Mouse (Mus musculus): ENCODE data around the gene Defb23. TPM values are rescaled to one million over a fixed set of nuclear protein-coding genes. Genes with fewer than 3 reads are reported as not detected.

Defb23 gene
- polyA plus RNA-seq, 1 experiment from 2014 or later, result not detected

DNA sequence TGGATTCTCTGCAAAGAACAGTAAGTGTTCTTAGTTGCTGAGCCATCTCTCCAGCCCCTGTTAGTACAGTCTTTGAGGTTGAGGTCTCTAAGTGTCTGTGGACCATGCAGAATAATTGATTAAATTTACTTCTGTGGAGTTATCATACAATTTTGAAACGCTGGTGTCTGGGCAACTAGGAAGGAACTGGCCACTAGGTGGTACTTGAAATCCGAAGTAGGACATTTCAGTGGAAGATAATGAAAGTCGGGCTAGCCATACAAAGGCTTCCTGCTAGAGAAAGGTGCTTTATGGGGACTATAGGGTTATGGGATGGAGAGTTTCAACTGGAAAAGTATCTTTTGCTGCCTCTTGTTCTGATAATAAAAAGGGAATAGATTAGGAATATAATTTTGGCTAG lies 8.0 kb upstream of the Defb23 start:
- Histone ChIP-seq H3K4me2 (no peak overlapping the region), H3K27me3 (0 out of 2 replicates have a peak, but pooled peaks cover 4% of the 10 kb centered on the region), H3K4me3 (no peak overlapping the region), H3K4me1 (replicated peaks) (no peaks in the 10 kb centered on the region), H3K9me3 (replicated peaks) (no peaks in the 10 kb centered on the region), H3K27ac (no peak overlapping the region), H3K9ac (no peak overlapping the region), H3K36me3 (no peaks in the 10 kb centered on the region)
- ATAC-seq (replicated peaks; ENCODE audit: insufficient number of reproducible peaks, insufficient read depth, low FRiP score, low read depth), result no peak
- WGBS, result 27% methylated on average over 3 of the region's 3 CpGs

DNA sequence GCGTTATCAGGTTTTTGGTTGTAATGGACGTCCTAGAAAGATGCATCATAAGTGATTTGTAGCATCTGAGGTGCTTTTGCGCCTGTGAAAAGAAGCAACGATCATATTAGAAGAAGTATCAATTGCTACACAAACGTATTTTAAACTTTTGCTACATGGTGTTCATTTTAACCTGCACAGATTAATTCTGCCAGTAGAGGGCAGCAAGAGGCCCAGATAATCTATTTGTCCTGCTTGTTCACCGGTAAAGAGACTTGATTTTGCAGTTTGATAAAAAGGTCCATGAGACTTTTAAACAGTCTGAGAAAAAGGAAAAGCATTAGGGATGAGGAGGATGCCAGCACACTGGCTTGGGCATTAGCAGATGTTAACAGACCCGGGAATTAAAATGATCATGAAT lies 6.6 kb upstream of the Defb23 start:
- 0 out of 2 replicates have a peak, but pooled peaks cover 4% of the 10 kb centered on the region for H3K27me3 ChIP-seq
- WGBS, result 31% methylated on average over 7 of the region's 7 CpGs
- H3K4me2 ChIP-seq, result no peak overlapping the region
- H3K9me3 ChIP-seq (replicated peaks), result no peaks in the 10 kb centered on the region
- no peak overlapping the region for H3K27ac ChIP-seq
- ATAC-seq (replicated peaks; ENCODE audit: insufficient number of reproducible peaks, insufficient read depth, low FRiP score, low read depth), result no peak
- no peaks in the 10 kb centered on the region for H3K36me3 ChIP-seq
- H3K4me3 ChIP-seq, result no peak overlapping the region
- no peaks in the 10 kb centered on the region for H3K4me1 ChIP-seq (replicated peaks)
- H3K9ac ChIP-seq, result no peak overlapping the region

DNA sequence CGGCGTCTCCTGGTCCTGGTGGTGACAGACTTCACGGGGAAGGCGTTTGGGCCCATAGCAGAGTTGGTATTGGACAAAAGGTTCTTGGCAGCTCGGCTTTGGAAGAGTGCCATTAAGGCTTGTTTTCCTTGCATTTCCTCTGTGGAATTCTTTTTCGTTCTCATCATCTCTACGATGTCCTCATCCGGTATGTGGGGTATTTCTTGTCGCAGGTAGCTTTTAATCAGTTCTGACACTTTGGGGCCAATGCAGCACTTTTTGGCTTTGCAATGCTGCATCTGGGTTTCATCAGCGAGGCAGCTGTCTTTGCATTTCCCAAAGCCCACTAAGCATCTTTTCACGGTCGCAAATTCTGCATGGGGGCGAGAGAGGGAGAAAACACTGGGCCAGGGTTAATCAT lies 5.2 kb downstream of the Defb23 start:
- no peaks in the 10 kb centered on the region for H3K27me3 ChIP-seq
- no peak overlapping the region for H3K27ac ChIP-seq
- no peak overlapping the region for H3K4me3 ChIP-seq
- H3K4me2 ChIP-seq, result no peak overlapping the region
- no peak for ATAC-seq (replicated peaks; ENCODE audit: insufficient number of reproducible peaks, insufficient read depth, low FRiP score, low read depth)
- WGBS, result 41% methylated on average over 13 of the region's 13 CpGs
- no peaks in the 10 kb centered on the region; the same call in 1 of the 2 replicates for H3K4me1 ChIP-seq (replicated peaks)
- no peaks in the 10 kb centered on the region for H3K9me3 ChIP-seq (replicated peaks)
- H3K36me3 ChIP-seq, result no peaks in the 10 kb centered on the region
- H3K9ac ChIP-seq, result no peak overlapping the region

DNA sequence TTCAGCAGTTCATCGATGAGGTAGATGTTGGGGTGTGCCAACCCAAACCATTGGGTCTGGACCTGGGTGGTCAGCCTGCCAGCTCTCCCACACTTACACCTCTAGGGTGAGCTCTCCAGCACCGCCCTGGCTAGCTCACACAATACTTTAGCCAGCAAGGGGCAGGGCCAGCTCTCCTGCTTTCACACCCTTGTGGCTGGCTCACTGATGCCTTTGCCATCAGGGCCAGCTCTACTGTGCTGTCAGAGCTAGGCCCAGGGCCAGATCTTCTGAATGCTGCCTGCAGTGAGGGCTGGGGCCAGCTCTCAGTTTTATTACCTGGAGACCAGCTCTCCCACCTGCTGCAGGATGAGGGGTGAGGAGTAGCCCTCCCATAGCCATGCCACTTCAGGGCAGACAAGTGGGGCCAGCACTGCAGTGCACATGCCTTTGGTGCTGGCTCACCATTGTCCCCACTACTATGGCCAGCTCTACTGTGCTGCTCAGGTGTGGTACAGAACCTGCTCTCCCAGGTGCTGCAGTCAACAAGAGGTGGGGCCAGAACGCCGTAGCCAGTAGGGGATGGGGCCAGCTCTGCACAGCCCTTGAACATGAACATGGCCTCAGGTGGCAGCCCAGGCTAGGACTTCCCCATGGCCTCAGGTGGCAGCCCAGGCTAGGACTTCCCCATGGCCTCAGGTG lies 12.2 kb downstream of the Defb23 start:
- H3K27ac ChIP-seq, result no peak overlapping the region
- H3K4me2 ChIP-seq, result no peak overlapping the region
- WGBS, result 70% methylated on average over 4 of the region's 4 CpGs
- H3K9me3 ChIP-seq (replicated peaks), result no peaks in the 10 kb centered on the region
- no peak for ATAC-seq (replicated peaks; ENCODE audit: insufficient number of reproducible peaks, insufficient read depth, low FRiP score, low read depth)
- H3K9ac ChIP-seq, result no peak overlapping the region
- no peaks in the 10 kb centered on the region for H3K27me3 ChIP-seq
- no peak overlapping the region for H3K4me3 ChIP-seq
- H3K4me1 ChIP-seq (replicated peaks), result peaks cover 14% of the 10 kb centered on the region
- H3K36me3 ChIP-seq, result no peaks in the 10 kb centered on the region

DNA sequence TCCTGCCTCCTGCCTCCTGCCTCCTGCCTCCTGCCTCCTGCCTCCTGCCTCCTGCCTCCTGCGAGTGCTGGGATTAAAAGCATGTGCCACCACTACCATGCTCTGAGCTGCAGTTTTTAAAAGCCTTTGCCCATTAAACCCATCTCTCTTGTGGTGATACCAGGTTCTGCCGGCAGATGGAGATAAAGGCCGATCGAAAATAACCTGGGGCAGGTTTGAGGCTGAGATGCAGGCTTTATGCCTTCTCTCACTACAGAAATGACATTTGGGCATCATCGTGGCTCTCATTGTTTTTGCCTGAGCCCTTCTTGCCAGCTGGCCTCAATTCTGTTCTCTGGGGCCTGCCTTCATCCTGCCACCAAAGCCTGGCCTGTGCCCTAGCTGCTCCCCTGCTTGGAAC lies 14.2 kb downstream of the Defb23 start:
- H3K4me3 ChIP-seq, result no peak overlapping the region
- H3K4me1 ChIP-seq (replicated peaks), result peaks cover 19% of the 10 kb centered on the region
- H3K36me3 ChIP-seq, result no peaks in the 10 kb centered on the region
- WGBS, result 5% methylated on average over 5 of the region's 5 CpGs
- no peak overlapping the region for H3K9ac ChIP-seq
- H3K27me3 ChIP-seq, result no peaks in the 10 kb centered on the region
- no peak overlapping the region for H3K4me2 ChIP-seq
- no peaks in the 10 kb centered on the region for H3K9me3 ChIP-seq (replicated peaks)
- no peak for ATAC-seq (replicated peaks; ENCODE audit: insufficient number of reproducible peaks, insufficient read depth, low FRiP score, low read depth)
- no peak overlapping the region for H3K27ac ChIP-seq

DNA sequence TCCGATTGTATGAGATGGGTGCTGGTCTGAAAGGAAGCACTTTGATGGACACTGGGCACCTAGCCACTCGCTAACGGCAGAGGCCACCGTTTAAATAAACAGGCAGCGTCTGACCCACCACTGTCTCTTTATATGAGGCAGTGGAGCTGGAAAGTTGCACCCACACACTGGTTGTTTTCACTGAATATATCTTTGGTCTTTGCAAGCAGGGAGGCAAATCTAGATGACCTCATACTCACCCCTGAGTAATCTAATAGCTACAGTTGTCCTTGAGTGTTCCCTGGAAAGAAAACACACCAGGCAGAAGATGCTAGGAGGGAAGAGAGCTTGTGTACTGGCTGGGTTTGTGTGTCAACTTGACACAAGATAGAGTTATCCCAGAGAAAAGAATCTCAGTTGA lies 17.0 kb downstream of the Defb23 start:
- no peak overlapping the region for H3K4me2 ChIP-seq
- H3K4me3 ChIP-seq, result no peak overlapping the region
- WGBS, result 14% methylated on average over 5 of the region's 5 CpGs
- H3K9me3 ChIP-seq (replicated peaks), result no peaks in the 10 kb centered on the region
- H3K4me1 ChIP-seq (replicated peaks), result peaks cover 17% of the 10 kb centered on the region
- no peaks in the 10 kb centered on the region for H3K27me3 ChIP-seq
- ATAC-seq (replicated peaks; ENCODE audit: insufficient number of reproducible peaks, insufficient read depth, low FRiP score, low read depth), result no peak
- no peak overlapping the region for H3K27ac ChIP-seq
- no peak overlapping the region for H3K9ac ChIP-seq
- H3K36me3 ChIP-seq, result no peaks in the 10 kb centered on the region

DNA sequence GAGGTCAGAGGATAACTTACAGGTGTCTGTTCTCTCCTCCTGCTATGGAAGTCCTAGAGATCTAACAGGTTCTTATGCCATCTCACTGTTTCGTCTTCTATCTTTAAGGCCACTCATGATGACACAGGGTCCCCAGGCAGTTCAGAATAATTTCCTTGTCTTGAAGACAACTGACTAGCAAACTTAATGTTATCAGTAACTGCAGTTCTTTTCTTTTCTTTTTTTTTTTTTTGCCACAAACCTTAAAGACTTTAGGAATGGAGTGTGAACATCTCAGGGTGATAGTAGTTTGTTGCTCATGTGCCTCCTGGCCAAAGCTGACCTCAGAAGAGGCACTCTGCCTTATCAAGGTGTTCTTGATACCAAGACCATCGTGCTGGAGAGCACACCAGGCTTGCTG lies 17.8 kb downstream of the Defb23 start:
- no peak for ATAC-seq (replicated peaks; ENCODE audit: insufficient number of reproducible peaks, insufficient read depth, low FRiP score, low read depth)
- WGBS, result 36% methylated on average over 2 of the region's 2 CpGs

DNA sequence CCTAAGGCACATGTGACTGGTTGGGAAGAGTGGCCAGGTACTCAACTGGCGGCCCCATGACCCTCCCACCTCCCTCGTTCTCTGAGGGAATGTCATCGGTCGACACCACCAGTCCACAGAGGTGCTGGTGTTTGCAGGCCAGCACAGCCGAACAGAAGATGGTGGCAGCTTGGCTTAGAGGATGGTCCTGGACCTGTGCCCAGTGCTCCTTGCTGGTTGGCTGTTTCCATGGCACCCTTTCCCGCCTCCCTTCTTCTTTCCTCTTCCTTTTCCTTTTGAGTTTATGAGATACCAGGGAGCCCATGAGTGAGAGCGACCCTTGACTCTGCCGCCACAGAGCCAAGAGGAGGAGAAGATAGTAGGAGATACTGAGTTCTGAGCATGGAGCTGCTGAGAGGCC lies 21.1 kb downstream of the Defb23 start:
- Histone ChIP-seq H3K9me3 (replicated peaks) (no peaks in the 10 kb centered on the region), H3K36me3 (no peaks in the 10 kb centered on the region), H3K4me3 (no peak overlapping the region), H3K4me2 (no peak overlapping the region), H3K27me3 (no peaks in the 10 kb centered on the region), H3K9ac (no peak overlapping the region), H3K27ac (no peak overlapping the region), H3K4me1 (replicated peaks) (peaks cover 17% of the 10 kb centered on the region)
- ATAC-seq (replicated peaks; ENCODE audit: insufficient number of reproducible peaks, insufficient read depth, low FRiP score, low read depth), result no peak
- WGBS, result 74% methylated on average over 8 of the region's 8 CpGs

More for the DNA sequence above, 17.8 kb downstream of the Defb23 start:
- no peak overlapping the region for H3K9ac ChIP-seq
- no peak overlapping the region for H3K4me3 ChIP-seq
- H3K9me3 ChIP-seq (replicated peaks), result no peaks in the 10 kb centered on the region
- no peaks in the 10 kb centered on the region for H3K27me3 ChIP-seq
- no peaks in the 10 kb centered on the region for H3K36me3 ChIP-seq
- H3K27ac ChIP-seq, result no peak overlapping the region
- peaks cover 17% of the 10 kb centered on the region for H3K4me1 ChIP-seq (replicated peaks)
- H3K4me2 ChIP-seq, result no peak overlapping the region

DNA sequence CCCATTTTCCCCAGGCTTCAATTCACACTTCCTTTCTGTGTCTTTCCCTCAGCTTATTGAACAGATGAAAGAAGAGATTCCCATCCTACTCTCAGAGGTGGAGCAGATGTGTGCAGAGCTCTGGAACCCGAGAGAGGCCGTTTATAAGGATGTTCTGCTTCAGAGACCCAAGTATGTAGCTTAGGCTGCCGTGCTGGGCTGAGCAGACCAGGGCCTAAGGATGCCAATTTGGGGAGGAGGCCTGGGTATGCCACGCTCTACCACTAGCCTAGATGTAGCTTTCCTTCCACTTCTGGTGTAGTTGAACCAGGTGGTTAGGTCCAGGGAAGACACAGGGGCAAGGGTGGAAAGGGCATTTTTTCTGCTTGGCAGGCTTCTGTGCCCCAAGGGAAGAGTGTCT lies 22.1 kb downstream of the Defb23 start:
- Histone ChIP-seq H3K4me1 (replicated peaks) (peaks cover 15% of the 10 kb centered on the region), H3K4me3 (no peak overlapping the region), H3K9ac (no peak overlapping the region), H3K4me2 (no peak overlapping the region), H3K27ac (no peak overlapping the region), H3K27me3 (no peaks in the 10 kb centered on the region), H3K9me3 (replicated peaks) (no peaks in the 10 kb centered on the region), H3K36me3 (no peaks in the 10 kb centered on the region)
- no peak for ATAC-seq (replicated peaks; ENCODE audit: insufficient number of reproducible peaks, insufficient read depth, low FRiP score, low read depth)
- 81% methylated on average over 4 of the region's 4 CpGs for WGBS

DNA sequence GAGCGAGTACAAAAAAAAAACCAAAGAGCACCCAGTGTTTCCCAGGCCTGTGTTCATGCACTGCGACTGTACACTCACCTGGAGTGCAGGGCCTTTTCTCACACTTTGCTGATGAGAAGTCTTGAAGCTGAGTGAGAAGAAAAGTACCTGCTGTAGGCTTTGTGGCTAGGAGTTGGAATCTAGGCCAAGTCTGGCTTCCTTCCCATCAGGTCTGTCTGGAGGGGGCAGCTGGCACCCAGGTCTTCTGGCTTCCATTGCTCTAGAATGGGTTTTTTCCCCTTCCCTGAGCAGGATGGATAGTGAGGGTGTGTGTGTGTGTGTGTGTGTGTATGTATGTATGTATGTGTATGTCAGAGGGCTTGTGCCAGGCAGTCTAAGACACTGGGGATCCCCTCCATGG lies 24.6 kb downstream of the Defb23 start:
- no peak for ATAC-seq (replicated peaks; ENCODE audit: insufficient number of reproducible peaks, insufficient read depth, low FRiP score, low read depth)
- Histone ChIP-seq H3K9me3 (replicated peaks) (no peaks in the 10 kb centered on the region), H3K9ac (no peak overlapping the region), H3K4me1 (replicated peaks) (peaks cover 26% of the 10 kb centered on the region), H3K4me2 (no peak overlapping the region), H3K4me3 (no peak overlapping the region), H3K36me3 (no peaks in the 10 kb centered on the region), H3K27me3 (no peaks in the 10 kb centered on the region), H3K27ac (no peak overlapping the region)
- 86% methylated on average over 2 of the region's 2 CpGs for WGBS

DNA sequence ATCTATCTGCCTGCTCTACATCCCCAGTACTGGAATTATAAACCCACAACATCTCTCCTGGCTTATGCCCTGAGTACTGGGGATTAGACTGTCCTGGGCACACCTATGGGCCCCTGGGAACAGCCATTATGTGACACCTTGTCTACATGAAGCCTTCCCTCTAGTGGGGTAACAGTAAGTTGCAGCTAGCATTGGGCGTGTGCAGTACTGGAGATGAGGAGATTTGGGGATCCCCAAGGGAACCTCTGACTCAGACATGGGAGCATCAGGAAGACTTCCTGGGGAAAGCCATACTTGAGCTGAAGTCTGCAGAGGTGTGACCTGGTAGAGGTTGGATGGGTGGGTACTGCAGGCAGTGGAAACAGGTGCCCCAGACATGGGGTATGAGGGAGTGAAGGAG lies 25.5 kb downstream of the Defb23 start:
- WGBS, result 56% methylated on average over 1 of the region's 1 CpGs

More for the DNA sequence above, 25.5 kb downstream of the Defb23 start:
- Histone ChIP-seq H3K27ac (no peak overlapping the region), H3K36me3 (no peaks in the 10 kb centered on the region), H3K4me1 (replicated peaks) (peaks cover 25% of the 10 kb centered on the region), H3K4me3 (no peak overlapping the region), H3K9me3 (replicated peaks) (no peaks in the 10 kb centered on the region), H3K9ac (no peak overlapping the region), H3K4me2 (no peak overlapping the region), H3K27me3 (no peaks in the 10 kb centered on the region)
- ATAC-seq (replicated peaks; ENCODE audit: insufficient number of reproducible peaks, insufficient read depth, low FRiP score, low read depth), result no peak

All from heart, embryonic 15.5 days (tissue).